Comparison of ENCODE assay signal across 16 mouse cellular contexts in genomic region chr2:22755561-22755960, GRCm38 (mm10). TPM values are rescaled to one million over a fixed set of nuclear protein-coding genes. Genes with fewer than 3 reads are reported as not detected.
DNase-seq lines count a peak whose midpoint lies in the region; ATAC-seq and TF ChIP-seq lines count a peak whose summit lies in the region.
"Had no signal": no experiment of that assay in that cellular context is flagged by ENCODE, and none has a peak within 500 bp of the region (broad histone marks: within the 10 kb centered on the region; RNA-seq: fewer than 3 reads in every experiment).

No protein-coding gene starts in this region.

- H3K36me3 ChIP-seq in hindbrain, embryonic 11.5 days (ENCODE audit: control insufficient read depth, insufficient read depth, low read length) = no peaks in the 10 kb centered on the region
- H3K36me3 ChIP-seq in hindbrain, embryonic 10.5 days = no peaks in the 10 kb centered on the region
- no peaks in the 10 kb centered on the region for H3K36me3 ChIP-seq in liver, embryonic 14.5 days (replicated peaks; ENCODE audit: control insufficient read depth, insufficient read depth, low read depth)
- no peaks in the 10 kb centered on the region for H3K36me3 ChIP-seq in stomach, embryonic 15.5 days
- no peaks in the 10 kb centered on the region for H3K36me3 ChIP-seq in heart, embryonic 12.5 days
- H3K36me3 ChIP-seq: hindbrain, embryonic 15.5 days had no signal

- no peaks in the 10 kb centered on the region for H3K4me1 ChIP-seq in hindbrain, embryonic 11.5 days (replicated peaks; ENCODE audit: control insufficient read depth, insufficient read depth, low read length)
- no peaks in the 10 kb centered on the region for H3K4me1 ChIP-seq in hindbrain, embryonic 10.5 days (replicated peaks)
- H3K4me1 ChIP-seq in liver, embryonic 14.5 days (replicated peaks; ENCODE audit: control insufficient read depth in 2 of 2, insufficient read depth in 2 of 2, low read length in 1 of 2) = peaks cover 0 to 14% of the 10 kb centered on the region in 2 experiments; a peak in 3 of 4 replicates
- no peaks in the 10 kb centered on the region for H3K4me1 ChIP-seq in stomach, embryonic 15.5 days
- no peaks in the 10 kb centered on the region for H3K4me1 ChIP-seq in heart, embryonic 12.5 days (replicated peaks)
- H3K4me1 ChIP-seq: forebrain, embryonic 13.5 days; hindbrain, embryonic 15.5 days had no signal

- TF ChIP-seq CTCF in liver, embryonic 14.5 days (IDR thresholded peaks at IDR 0.05; ENCODE audit: low read depth) = no peak

- 0 out of 2 replicates have a peak, but pooled peaks have one; percentile 43 for ATAC-seq in hindbrain, embryonic 11.5 days (ENCODE audit: low FRiP score)
- peak; percentile 93 for ATAC-seq in liver, embryonic 14.5 days (ENCODE audit: insufficient read depth)
- ATAC-seq in stomach, embryonic 15.5 days (ENCODE audit: insufficient read depth, low FRiP score, low read depth) = peak; percentile 69
- ATAC-seq in heart, embryonic 12.5 days (ENCODE audit: insufficient number of reproducible peaks, low FRiP score) = no peak
- ATAC-seq: forebrain, embryonic 13.5 days had no signal

- H3K9me3 ChIP-seq in hindbrain, embryonic 11.5 days (ENCODE audit: control insufficient read depth, low read length) = no peaks in the 10 kb centered on the region
- H3K9me3 ChIP-seq in hindbrain, embryonic 10.5 days = no peaks in the 10 kb centered on the region
- H3K9me3 ChIP-seq in liver, embryonic 14.5 days (ENCODE audit: control insufficient read depth, low read length) = no peaks in the 10 kb centered on the region
- no peaks in the 10 kb centered on the region for H3K9me3 ChIP-seq in stomach, embryonic 15.5 days
- no peaks in the 10 kb centered on the region for H3K9me3 ChIP-seq in heart, embryonic 12.5 days (replicated peaks)
- H3K9me3 ChIP-seq: forebrain, embryonic 13.5 days; hindbrain, embryonic 15.5 days had no signal

- H3K27me3 ChIP-seq in hindbrain, embryonic 11.5 days (ENCODE audit: control insufficient read depth, insufficient read depth, low read length) = no peaks in the 10 kb centered on the region
- H3K27me3 ChIP-seq in hindbrain, embryonic 10.5 days (ENCODE audit: insufficient read depth, poor library complexity, severe bottlenecking) = no peaks in the 10 kb centered on the region
- no peaks in the 10 kb centered on the region for H3K27me3 ChIP-seq in liver, embryonic 14.5 days (ENCODE audit: control insufficient read depth, insufficient read depth, low read length)
- no peaks in the 10 kb centered on the region for H3K27me3 ChIP-seq in stomach, embryonic 15.5 days (replicated peaks)
- H3K27me3 ChIP-seq in heart, embryonic 12.5 days (replicated peaks) = no peaks in the 10 kb centered on the region
- H3K27me3 ChIP-seq: forebrain, embryonic 13.5 days; hindbrain, embryonic 15.5 days had no signal

- TF ChIP-seq EP300 in liver, embryonic 14.5 days (IDR thresholded peaks at IDR 0.05; ENCODE audit: low read depth) = peak; percentile 72

- H3K9ac ChIP-seq in hindbrain, embryonic 11.5 days (ENCODE audit: low read depth, low read length) = no peak overlapping the region
- H3K9ac ChIP-seq in liver, embryonic 14.5 days (replicated peaks) = no peak overlapping the region
- H3K9ac ChIP-seq in stomach, embryonic 15.5 days = no peak overlapping the region
- no peak overlapping the region for H3K9ac ChIP-seq in heart, embryonic 12.5 days
- H3K9ac ChIP-seq: forebrain, embryonic 13.5 days; hindbrain, embryonic 15.5 days had no signal

- H3K4me2 ChIP-seq in hindbrain, embryonic 11.5 days (replicated peaks; ENCODE audit: low read depth, low read length) = no peak overlapping the region
- no peak overlapping the region for H3K4me2 ChIP-seq in liver, embryonic 14.5 days (ENCODE audit: low read depth)
- H3K4me2 ChIP-seq in stomach, embryonic 15.5 days = no peak overlapping the region
- H3K4me2 ChIP-seq in heart, embryonic 12.5 days = no peak overlapping the region
- H3K4me2 ChIP-seq: forebrain, embryonic 13.5 days; heart, embryonic 11.5 days; hindbrain, embryonic 15.5 days had no signal

- H3K4me3 ChIP-seq in hindbrain, embryonic 11.5 days (ENCODE audit: low read depth, low read length) = no peak overlapping the region
- no peak overlapping the region for H3K4me3 ChIP-seq in hindbrain, embryonic 10.5 days
- no peak overlapping the region for H3K4me3 ChIP-seq in liver, embryonic 14.5 days (ENCODE audit: insufficient read depth in 1 of 2, low read depth in 2 of 2, low read length in 2 of 2)
- no peak overlapping the region for H3K4me3 ChIP-seq in stomach, embryonic 15.5 days (replicated peaks)
- no peak overlapping the region for H3K4me3 ChIP-seq in heart, embryonic 12.5 days
- H3K4me3 ChIP-seq: forebrain, embryonic 13.5 days; gastrocnemius, adult 2 months; hindbrain, embryonic 15.5 days had no signal

- WGBS in hindbrain, embryonic 11.5 days = 83% methylated on average over 6 of the region's 6 CpGs
- 79% methylated on average over 6 of the region's 6 CpGs for WGBS in hindbrain, embryonic 10.5 days
- 29% methylated on average over 6 of the region's 6 CpGs for WGBS in liver, embryonic 14.5 days (ENCODE audit: insufficient replicate concordance)
- WGBS in stomach, embryonic 15.5 days = 85% methylated on average over 6 of the region's 6 CpGs
- 72% methylated on average over 6 of the region's 6 CpGs for WGBS in heart, embryonic 12.5 days

- DNase-seq in hindbrain, embryonic 11.5 days (ENCODE audit: low spot score) = no peak
- DNase-seq in hindbrain, embryonic 10.5 days (ENCODE audit: low spot score) = no peak
- DNase-seq in spleen, postnatal 4 days (ENCODE audit: low spot score in 2 of 2) = peak; percentile 37 to 67
- DNase-seq in spleen, adult 18-20 months = no peak
- peak in 1 of 3 experiments; percentile 42 for DNase-seq in liver, embryonic 14.5 days (ENCODE audit: low read depth in 3 of 3, low spot score in 3 of 3)
- DNase-seq in right cerebral cortex, postnatal 14 days = no peak
- DNase-seq: adrenal gland, postnatal 10 days; cerebellum, postnatal 10 days; gastrocnemius, adult 2 months; kidney, postnatal 14 days; left cerebral cortex, postnatal 4 days had no signal

- H3K27ac ChIP-seq in hindbrain, embryonic 11.5 days (ENCODE audit: low read depth, low read length) = no peak overlapping the region
- no peak overlapping the region for H3K27ac ChIP-seq in hindbrain, embryonic 10.5 days
- H3K27ac ChIP-seq in liver, embryonic 14.5 days = no peak overlapping the region
- no peak overlapping the region for H3K27ac ChIP-seq in stomach, embryonic 15.5 days
- no peak overlapping the region for H3K27ac ChIP-seq in heart, embryonic 12.5 days (ENCODE audit: poor library complexity, severe bottlenecking)
- H3K27ac ChIP-seq: forebrain, embryonic 13.5 days; gastrocnemius, adult 2 months; hindbrain, embryonic 15.5 days had no signal

RNA-seq across cellular contexts. Expression of gene Apbb1ip, which starts 18.3 kb away (rescaled TPM):
- polyA plus RNA-seq in hindbrain, embryonic 11.5 days (2014; fragmentation: Nextera tagmentation; extraction: Ambion mirVana) = 0.81 and 1.2 TPM in 2 replicates
- 1.4 and 1.8 TPM in 2 replicates for polyA plus RNA-seq in hindbrain, embryonic 10.5 days (2016; fragmentation: Nextera tagmentation; extraction: Ambion mirVana)
- polyA plus RNA-seq in liver, embryonic 14.5 days (2012; rRNA removed) = 4.3 and 7.3 TPM in 2 replicates
- polyA plus RNA-seq in liver, embryonic 14.5 days (2014; fragmentation: Nextera tagmentation; extraction: Ambion mirVana) = 10.6 and 12.2 TPM in 2 replicates
- 2.0 and 4.2 TPM in 2 replicates for polyA plus RNA-seq in stomach, embryonic 15.5 days (2015; fragmentation: Nextera tagmentation; extraction: Ambion mirVana)
- 0.61 and 1.2 TPM in 2 replicates for polyA plus RNA-seq in heart, embryonic 12.5 days (2016; fragmentation: Nextera tagmentation; extraction: Ambion mirVana)

Comparison
In these comparisons a context has a peak if more than half of its experiments do, and no peak if none do; other contexts are left out.
1. DNase-seq: peak in spleen, postnatal 4 days (2 of 2); none in hindbrain, embryonic 11.5 days (single experiment), hindbrain, embryonic 10.5 days (single experiment), spleen, adult 18-20 months (0 of 2) and right cerebral cortex, postnatal 14 days (single experiment).